Mouse (Mus musculus) CD8-positive naive resting alpha-beta T cell, adult 2 months (primary cell): ENCODE results near the gene Akap1.
A peak's percentile ranks its signal among the peaks of the same experiment; 100 is the strongest.

ENCODE experiments used
- DNase-seq, 2 experiments: peaks; one replicate each; pipeline ENCODE4 v3.0.0; 2022; ENCODE audit warnings: low read depth in 2 of 2, low spot score in 2 of 2

Gene Akap1

DNA sequence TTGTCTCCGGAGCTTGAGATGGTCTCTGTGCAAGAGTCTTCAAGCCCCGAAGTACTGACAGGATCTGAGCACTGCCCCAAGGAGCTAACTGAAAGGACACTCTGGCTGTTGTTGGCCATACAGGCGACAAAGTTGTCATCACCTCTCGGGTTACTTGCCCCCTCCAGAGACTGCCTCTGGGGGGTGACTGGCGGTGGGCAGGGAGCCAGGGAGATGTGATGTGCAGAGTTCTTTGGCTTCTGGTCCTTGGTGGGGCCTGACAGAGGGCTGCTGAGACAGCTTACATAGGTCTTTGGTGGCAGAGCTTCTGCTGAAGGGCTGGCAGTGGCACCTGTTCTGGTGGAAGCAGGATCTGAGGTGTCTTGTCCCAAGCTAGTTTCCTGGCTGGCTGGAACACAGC lies 20.0 kb downstream of the Akap1 start:
- no peak for DNase-seq

DNA sequence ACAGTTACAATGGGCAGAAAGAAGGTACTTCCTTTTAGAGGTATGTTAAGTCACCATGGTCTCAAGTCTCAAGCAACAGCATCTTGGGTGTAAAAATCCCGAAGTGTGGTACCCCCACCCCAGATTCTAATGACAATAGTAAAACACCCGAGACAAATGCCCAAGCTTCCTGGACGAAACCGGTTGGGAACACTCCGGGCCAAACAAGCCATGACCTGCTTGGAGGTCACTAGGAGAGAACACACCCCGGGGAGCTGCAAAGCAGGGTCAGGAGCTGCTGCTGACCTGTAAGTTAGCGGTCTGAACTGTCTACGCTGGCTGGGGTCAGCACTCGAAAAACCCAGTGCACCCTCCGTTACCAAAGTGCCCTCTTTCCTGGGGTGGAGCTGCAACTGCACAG lies 21.1 kb downstream of the Akap1 start:
- DNase-seq = no peak

DNA sequence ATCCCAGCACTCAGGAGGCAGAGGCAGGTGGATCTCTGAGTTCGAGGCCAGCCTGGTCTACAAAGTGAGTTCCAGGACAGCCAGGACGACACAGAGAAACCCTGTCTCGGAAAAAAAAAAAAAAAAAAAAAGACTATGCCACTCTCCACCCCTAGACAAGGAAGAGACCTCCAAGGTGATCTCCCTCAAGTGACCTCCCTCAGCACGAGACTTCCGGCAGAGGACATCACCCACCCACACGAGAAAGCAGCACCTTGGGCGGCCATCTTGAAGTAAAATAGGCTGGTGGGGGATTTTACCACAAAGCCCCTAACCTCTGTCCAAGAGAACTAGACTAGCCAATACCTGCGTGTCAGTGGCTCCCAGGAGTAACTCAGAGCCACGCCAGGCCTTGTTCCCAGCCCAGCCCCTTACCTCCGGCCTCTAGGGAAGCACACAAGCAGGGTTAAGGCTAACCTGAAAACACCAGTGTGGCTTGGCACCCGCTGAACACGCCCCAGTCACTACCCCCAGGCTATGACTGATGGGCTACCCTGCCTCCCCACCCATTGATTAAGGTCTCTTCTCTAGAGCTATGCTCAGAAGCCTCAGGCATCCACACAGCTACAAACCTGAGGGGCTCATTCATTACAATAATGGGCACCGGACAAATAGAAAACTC lies 21.9 kb downstream of the Akap1 start:
- DNase-seq = no peak

DNA sequence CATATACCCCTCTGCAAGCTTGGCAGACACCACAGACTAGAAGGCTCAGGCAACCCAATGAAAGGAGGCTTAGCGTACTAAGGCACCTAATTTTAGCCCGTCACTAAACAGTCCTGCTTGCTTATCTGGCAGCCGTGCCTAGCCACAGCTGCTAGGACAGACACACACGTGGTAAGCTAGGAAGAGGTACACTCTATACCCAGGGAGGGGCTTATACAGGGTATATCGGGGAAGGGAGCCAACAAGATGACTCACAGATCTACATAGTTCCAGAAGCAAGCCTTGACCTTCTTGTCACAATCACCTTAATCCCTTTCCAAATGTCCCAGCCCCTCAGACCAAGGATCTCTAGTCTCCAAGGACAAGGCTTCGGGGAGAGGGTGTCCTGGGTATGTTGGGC lies 23.0 kb downstream of the Akap1 start:
- no peak for DNase-seq

DNA sequence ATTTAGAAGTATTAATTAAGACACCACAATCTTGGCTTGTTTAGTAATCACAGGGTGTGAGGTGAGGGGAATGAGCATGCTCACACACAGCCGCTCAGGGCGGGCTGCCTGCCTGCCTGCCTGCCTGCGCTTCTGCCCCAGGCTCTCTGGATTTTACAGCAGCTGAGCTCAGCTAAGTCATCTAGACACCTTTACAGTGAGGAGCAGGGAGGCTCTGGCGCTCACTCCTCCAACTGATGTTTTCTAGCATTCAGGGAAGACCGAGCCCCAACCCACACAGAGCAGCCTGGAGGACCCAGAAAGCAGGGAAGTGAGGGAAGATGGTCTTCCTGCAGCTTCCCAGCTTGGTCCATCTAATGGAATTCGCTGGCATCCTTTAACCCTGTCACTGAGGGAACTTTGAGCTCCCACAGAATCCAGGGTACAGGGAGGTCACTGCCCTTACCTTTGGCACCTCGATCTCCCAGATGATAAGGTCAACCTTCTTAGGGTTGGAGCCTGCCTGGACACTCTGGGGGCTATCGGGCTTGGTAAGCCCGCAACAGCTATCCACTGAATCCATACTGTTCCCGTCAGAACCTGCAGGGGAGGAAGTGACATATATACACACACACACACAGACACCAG lies 23.5 kb downstream of the Akap1 start:
- DNase-seq = no peak

DNA sequence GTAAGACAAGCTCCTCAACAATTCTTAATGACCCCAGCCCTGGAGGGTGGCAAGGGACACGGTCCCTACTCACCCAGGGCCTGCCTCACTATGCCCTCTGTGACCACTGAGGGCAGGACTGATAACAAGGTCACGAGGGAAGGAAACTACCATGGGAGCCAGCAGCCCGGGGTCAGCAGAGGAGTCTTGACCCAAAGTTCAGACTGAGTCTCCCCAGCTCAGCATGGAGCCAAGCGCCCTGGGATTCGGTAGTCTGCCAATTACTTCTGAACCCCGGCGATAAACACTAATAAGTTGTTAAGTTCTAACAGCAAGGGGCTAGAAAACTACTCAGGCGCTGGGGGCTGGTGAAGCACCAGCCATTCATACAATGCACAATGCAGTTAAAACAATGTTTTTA lies 24.1 kb downstream of the Akap1 start:
- DNase-seq = no peak

DNA sequence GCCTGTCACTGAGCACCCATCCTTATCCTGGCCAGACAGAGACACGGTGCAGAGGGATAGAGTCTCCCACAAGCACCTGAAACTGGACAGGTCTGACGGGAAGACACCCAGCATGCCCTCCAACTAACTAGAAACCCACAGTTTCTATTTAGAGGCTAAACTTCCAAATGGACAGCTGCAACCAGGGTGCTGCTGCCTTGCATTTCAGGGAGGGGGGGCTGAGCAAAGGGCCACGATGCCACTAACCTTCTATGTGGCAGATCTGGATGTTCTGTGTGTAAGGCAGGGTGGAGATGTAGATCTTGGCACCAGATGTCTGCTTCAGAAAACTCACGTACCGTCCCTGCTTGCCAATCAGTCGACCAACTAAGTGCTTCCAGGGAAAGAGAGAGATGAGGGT lies 25.0 kb downstream of the Akap1 start:
- DNase-seq = no peak

DNA sequence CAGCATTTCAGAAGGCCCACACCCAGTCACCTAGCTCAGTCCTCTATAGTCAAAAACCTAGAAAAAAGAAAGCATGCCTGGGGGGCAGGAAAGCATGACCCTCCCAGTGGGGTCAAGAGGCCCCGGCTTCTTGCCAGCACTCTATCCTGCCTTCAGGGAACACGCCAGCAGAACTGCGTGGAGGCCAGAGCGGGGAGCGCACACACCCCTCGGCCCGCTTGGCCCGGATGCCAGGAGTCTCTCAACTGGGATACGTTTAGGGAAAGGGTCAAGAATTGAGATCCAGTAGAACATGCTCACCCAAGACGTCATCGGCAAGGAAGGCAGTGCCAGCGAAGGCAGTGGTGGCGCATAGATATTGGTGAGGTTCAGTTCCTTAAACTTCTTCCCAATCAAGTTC lies 25.8 kb downstream of the Akap1 start:
- no peak for DNase-seq

DNA sequence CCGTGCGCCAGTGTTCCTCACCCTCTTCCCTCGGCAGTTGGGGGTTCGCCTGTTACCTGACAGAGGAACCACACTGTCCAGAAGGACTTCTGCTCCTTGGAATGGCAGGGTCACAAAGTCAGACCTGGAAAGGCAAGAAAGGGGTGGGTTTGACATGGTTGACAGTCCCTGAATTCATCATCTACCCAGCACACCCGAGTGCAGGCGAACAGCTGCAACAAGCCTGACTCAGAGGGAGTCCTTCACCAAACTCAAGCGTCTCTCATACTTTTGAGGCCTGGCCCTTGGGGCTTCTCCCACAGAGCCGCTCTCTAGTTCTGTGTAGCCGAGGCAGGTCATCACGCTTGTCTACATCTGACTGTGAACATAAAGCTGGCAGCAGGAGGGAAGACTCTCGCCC lies 29.8 kb downstream of the Akap1 start:
- no peak for DNase-seq

DNA sequence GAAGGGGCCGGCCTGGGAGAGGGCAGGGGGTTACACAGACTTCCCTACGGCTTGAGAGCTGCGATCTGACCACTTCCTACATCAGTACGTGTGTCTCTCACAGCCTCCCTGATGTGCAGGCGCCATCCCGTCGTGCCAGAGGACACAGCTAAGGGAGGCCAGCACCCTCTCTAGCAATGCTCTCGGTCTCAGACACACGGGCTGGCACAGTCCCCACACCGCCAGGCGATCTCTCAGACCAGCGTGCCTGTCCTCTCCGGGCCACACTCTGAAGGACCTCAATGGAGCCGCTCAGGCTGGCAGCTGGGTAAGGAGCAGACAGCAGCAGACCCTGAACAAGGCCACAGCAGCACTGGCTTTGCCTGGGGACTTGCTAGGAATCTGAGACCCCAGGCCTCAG lies 30.3 kb downstream of the Akap1 start:
- DNase-seq = no peak

DNA sequence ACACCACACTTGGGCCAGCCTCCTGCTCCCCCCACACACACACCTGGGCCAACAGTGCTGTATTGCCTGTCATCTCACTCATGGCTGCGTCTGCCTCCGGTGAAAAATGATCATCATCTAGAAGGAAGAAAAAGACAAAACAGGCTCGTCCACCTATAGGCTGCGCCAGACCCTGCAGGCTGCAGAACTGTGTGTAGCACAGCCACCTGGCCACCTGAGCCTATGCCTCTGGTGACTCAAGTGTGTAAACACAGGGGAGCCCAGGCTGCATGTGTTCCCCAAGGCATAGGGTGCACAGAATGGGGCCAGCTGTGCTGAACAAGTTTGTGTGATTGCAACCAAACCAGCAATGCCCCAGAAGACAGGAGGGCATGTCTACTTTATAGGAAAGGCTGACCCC lies 31.3 kb downstream of the Akap1 start:
- no peak for DNase-seq

DNA sequence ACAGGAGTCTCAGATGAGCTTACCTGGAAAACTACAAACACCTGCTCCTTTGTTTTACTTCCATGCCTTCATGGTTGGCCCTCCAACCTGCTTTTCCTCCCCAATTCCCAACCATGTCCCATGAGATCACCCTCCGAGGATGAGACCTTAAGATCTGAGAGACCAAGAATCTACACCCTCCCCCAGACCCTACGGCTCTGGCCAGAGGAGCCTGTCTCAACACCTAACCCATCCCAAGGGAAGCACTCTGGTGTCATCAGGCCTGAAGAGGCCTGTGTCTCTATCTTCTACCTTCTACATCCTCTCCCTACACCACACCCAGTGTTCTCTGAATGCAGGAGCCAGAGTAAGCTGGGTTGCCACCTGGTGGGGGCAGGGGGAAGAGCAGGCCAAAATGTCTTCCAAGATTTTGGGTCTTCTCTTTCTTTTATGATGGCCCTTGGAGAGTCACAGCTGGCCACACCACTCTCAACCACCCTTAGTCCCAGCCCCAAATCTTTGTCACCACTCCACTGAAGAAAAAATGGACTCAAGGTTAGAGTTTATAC lies 34.1 kb downstream of the Akap1 start:
- DNase-seq = peak in 1 of 2 experiments; percentile 28

DNA sequence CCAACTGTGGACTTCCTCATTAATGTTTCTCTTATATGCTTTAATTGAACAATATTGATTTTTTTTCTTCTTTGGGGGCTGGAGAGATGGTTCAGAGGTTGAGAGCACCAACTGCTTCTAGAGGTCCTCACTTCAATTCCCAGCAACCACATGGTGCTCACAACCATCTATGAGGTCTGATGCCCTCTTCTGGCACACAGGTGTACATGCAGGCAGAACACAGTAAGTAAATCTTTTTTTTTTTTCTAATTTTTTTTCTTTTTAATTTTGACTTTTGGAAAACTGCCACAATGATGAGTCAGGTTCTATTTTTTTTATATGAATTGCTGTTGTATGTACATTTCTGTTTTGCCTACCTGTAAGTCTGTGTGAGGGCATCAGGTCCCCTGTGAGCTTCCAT lies 35.9 kb downstream of the Akap1 start:
- DNase-seq = no peak

DNA sequence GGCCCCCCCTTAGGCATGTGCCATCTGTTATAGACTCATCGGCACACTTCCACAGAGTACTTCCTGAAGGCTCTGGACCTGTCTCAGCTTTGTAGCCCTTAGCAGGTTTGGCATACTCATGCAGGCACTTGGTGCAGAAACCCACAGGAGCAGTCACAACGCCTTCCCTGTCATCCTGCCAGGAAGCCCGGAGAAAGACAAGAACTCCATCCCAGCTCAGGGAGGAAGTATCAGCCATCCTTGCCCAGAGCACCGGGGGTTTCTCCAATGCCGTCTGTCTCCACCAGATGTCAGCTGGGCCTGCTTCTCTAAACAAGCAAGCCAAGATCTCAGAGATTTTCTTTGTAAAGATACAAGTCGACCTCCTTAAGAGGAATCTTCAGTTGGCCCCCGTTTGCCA lies 38.5 kb downstream of the Akap1 start:
- DNase-seq = no peak

DNA sequence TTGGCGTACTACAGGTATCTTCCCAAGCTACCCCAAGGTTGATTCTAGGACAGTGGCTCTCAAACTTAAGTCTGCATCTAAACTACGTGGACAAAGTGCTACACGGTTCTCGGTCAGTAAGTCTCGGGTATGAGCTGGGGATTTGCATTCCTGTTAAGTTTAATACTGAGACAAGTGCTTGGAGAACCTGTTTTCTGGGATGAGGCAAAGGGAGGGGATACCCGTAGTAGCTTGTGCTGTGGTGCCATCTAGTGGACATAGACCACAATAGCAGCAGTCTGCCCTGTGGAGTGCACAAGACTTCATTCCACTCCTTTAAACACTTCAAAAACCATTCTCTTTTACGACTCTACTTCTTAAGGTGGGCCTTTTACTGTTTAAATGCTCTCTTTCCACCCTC lies 41.4 kb downstream of the Akap1 start:
- DNase-seq = peak; percentile 23 to 44

DNA sequence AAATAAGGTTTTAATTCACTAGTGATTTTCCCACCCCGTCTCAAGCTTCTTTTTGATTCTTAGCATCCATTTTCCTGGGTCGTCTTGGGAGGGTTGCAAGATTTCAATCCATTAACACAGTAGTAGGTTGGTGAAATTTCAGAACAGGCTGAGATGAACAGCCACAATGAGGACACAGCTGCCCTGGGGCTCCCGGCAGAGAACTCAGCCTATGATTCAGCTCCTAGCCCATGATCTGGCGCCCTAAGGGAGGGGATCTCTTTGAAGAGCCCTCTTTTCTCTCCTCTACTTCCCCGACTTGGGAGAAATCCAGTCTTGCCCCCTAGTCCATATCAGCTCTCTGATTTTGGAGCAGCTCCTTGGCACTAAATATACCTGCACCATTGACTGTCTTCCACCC lies 41.9 kb downstream of the Akap1 start:
- no peak for DNase-seq

DNA sequence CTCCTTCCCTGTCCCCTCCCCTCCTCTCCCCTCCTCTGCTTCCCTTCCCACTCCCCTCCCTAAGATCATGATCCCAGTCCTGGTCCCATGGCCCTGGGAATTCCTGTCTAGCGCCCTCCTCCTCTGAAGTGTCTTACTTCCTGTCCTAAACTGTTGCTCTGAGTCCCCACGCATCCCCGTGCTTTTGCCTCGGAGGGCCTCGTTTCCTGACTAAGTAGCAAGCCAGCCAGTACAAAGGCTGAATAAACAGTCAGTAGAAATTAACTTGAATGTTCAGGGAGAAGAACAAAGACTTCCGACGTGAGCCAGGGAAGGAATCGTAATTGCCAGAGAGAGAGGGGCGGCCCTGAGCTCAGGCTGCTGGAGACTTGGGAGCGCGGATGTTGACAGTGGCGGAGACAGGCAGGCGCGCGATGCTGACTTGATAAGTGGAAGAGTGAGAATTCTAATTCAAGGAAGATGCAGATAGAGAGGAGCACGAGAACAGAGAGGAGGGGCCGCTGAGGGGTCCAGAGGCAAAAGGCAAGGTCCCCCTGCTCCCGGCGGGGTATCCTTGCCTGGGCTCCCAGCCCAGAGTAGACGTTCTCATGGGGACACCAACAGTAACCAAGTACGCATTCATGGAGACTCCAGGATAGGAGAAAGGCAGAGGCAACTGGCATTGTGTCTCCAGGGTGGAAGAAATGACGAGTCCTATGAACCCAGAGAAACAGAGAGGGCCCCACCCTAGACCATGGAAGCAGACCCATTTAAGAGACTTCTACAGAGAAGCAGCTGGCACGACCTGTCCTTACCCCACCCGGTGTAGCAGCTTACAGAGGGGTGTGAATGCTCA lies 43.4 kb downstream of the Akap1 start:
- DNase-seq = no peak

DNA sequence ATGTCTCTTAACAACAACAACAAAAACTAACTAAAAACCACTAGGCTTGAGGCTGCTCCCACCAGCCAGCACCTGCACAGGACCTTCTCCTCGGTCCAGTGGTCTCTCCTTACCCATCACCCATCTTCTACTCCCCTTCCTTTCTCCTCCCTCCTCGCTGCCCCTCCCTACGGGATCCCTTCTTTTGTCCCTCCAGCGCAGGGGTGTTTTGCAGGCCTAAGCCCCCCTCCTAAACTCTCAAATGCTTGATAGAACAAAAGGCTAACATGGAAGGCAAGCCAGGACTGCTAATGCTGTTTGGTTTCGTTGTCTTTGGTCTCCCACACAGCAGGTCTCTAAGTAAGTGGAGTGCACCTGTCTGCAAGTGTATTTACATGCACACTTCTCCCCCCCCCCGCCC lies 44.1 kb downstream of the Akap1 start:
- DNase-seq = no peak

DNA sequence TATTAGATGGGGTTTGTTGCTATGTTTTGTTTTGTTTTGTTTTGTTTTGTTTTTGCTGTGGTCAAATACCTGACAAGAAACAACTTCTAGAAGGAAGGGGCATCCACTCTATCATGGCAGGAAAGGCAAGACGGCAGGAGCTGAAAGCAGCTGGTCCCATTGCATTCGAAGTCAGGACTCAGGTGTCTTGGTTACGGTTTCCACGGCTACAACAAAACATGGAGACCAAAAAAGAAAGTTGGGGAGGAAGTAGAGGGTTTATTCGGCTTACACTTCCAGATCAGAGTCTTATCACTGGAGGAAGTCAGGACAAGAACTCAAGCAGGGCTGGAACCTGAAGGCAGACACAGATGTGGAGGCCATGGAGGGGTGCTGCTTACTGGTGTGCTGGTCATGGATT lies 47.3 kb downstream of the Akap1 start:
- no peak for DNase-seq

DNA sequence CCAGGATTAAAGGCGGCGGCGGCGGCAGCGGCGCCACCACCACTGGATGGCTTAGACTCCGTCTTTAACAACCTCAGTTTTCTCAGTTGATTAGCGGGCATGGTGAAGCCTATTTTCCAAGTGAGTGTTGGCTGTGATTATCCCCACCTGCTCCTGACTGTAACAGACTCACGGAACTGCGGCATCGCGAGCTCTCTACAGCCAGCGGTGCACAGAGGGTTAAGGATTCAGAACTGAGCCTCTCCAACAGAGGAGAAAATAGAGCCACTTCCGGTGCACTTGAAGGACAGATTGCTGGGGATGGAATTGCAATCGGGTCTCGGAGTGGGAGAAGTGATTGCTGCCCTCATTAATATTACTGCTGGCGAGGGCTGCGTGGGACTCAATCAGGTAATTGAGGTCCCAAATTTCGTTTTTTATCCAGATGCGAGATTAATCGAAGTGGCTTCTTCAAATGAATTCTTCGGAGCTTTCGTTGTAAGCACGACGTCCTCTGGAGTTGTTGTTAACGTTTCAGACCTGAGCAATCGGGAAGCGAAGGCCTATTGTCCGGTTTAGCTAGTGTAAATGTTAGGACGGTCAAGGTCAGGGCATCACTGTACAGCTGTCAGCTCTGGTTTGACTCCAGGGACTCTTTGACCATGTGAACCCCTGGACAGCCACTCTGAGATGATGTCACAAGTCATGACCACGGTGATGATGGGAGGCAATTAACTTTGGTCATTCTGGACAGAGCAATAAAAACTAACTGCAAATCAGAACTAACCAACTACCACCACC lies 61.0 kb downstream of the Akap1 start:
- DNase-seq = no peak

DNA sequence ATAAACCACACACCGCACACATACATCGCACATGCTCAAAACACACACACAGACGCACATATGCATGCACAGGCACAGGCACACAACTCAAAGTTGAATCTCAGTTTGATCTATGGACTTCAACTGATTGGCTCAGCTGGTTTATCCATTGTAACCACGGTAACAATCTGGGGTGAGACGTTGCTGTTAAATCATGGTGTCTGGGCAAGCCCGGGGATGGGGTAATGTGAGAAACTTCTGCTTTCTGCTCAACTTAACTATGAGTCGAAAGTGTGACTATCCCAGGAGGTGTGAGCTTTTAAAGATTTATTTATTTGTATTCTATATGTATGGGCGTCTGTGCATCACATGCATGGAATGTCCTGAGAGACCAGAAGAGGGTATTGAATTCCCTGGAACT lies 68.2 kb downstream of the Akap1 start:
- DNase-seq = no peak
